Mouse (Mus musculus): ENCODE data around the gene Nynrin.

DNA sequence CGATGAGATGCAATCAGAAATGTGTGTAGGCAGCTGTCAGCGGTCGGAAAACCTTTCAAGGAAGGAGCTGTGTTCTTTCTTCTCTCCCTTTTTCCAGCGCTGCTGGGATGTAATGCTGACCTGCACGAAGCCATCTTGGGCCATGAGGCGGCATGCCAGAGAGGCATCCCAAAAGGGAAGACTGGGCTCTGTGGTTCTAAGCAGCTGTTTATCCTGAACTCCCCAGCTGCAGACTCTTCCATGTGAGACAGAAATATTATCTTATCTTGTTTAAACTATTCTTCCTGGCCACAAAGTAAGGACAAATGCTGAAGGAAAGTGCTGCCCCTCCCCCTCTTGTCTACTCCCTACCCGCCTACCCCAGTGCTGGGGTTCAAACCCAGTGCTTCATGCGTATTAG is 27.2 kb downstream of the Nynrin start:
- no peak for TF ChIP-seq CTCF (IDR thresholded peaks at IDR 0.05; ENCODE audit: control insufficient read depth, insufficient read depth, insufficient read length)
- no peak for TF ChIP-seq MAX (IDR thresholded peaks at IDR 0.05)
